ENCODE assay signal across 8 mouse cellular contexts in genomic region chr1:155050897-155051592, GRCm38 (mm10). TPM values are rescaled to one million over a fixed set of nuclear protein-coding genes. Genes with fewer than 3 reads are reported as not detected.
DNase-seq lines count a peak whose midpoint lies in the region; TF ChIP-seq lines count a peak whose summit lies in the region.

No protein-coding gene starts in this region.

- no peak for TF ChIP-seq CTCF in kidney, adult 2 months (conservative IDR thresholded peaks at IDR 0.05; ENCODE audit: insufficient read depth, insufficient read length, low read depth, low read length)

- no peak for TF ChIP-seq POLR2A in kidney, adult 2 months (IDR thresholded peaks at IDR 0.05; ENCODE audit: low read depth, low read length)

- no peaks in the 10 kb centered on the region for H3K36me3 ChIP-seq in kidney, adult 2 months (ENCODE audit: control insufficient read depth, insufficient read depth, low read length)

- peaks cover 17% of the 10 kb centered on the region for H3K4me1 ChIP-seq in kidney, adult 2 months (ENCODE audit: control insufficient read depth, insufficient read depth, low read length)

- no peak overlapping the region for H3K4me3 ChIP-seq in kidney, adult 2 months (ENCODE audit: insufficient read depth, low read depth, low read length)

- no peaks in the 10 kb centered on the region for H3K27me3 ChIP-seq in kidney, adult 2 months (replicated peaks; ENCODE audit: control insufficient read depth, insufficient read depth, low read length)

- H3K27ac ChIP-seq in kidney, adult 2 months (ENCODE audit: insufficient read depth, low read depth, low read length), result 0 out of 2 replicates have a peak overlapping the region, but pooled peaks have one; percentile 1

- 64% methylated on average over 9 of the region's 9 CpGs for whole genome bisulfite sequencing in kidney, adult 2 months

- DNase-seq in kidney, adult 2 months, result peak; percentile 34
- no peak for DNase-seq in kidney, adult 9 months
- peak; percentile 57 for DNase-seq in 416B (ENCODE audit: low read depth)
- DNase-seq in T-cell, adult 2 months (ENCODE audit: low spot score), result peak; percentile 51
- peak; percentile 77 to 87 for DNase-seq in left cerebral cortex, adult 9 months (ENCODE audit: low spot score in 2 of 2)
- DNase-seq in ovary, postnatal 10 days (ENCODE audit: low spot score), result no peak
- DNase-seq in yolk sac, embryonic 10.5 days (ENCODE audit: low spot score), result no peak
- no peak for DNase-seq in adrenal gland, adult 8-10 months

RNA-seq across cellular contexts. Expression of gene Ier5, which starts 48.4 kb away (rescaled TPM):
- polyA plus RNA-seq in kidney, adult 2 months (2012; rRNA removed), result 8.6 and 9.8 TPM in 2 replicates
- 10 to 100 TPM in 3 of 4 experiments, 1 to 10 TPM in 1; 7.8 to 11.9 (median 11.2) TPM for total RNA-seq in adrenal gland, adult 8-10 months (2022)

Comparison
In these comparisons a context has a peak if more than half of its experiments do, and no peak if none do; other contexts are left out.
1. DNase-seq: peak in kidney, adult 2 months (single experiment), 416B (single experiment), T-cell, adult 2 months (single experiment) and left cerebral cortex, adult 9 months (2 of 2); none in kidney, adult 9 months (single experiment), ovary, postnatal 10 days (single experiment), yolk sac, embryonic 10.5 days (single experiment) and adrenal gland, adult 8-10 months (single experiment).